Mouse (Mus musculus) colon, adult 2 months (tissue): ENCODE data around the gene Hba-a2. TPM values are rescaled to one million over a fixed set of nuclear protein-coding genes. Genes with fewer than 3 reads are reported as not detected.

ENCODE experiments used
- polyA plus RNA-seq: library from polyadenylated mRNA; depleted of rRNA; stranded (reverse); fragments of >200 nt; gene quantifications from 2 replicates; pipeline ENCODE4 v1.2.3, GENCODE M21; 2012; rRNA removed

The Hba-a2 gene
- 244 and 1,247 TPM in 2 replicates for polyA plus RNA-seq

DNA sequence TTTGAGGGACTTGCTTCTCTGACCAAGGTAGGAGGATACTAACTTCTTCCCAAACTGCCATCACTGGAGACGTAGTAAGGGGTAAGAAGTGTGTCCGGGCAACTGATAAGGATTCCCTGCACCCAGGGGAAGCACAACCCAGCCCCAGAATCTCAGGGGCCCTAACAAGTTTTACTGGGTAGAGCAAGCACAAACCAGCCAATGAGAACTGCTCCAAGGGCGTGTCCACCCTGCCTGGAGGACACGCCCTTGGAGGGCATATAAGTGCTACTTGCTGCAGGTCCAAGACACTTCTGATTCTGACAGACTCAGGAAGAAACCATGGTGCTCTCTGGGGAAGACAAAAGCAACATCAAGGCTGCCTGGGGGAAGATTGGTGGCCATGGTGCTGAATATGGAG lies at the start of gene Hba-a2:
Hba-a2 (plus strand) TSS at position 287 of the 400 bp plus-strand sequence.

DNA sequence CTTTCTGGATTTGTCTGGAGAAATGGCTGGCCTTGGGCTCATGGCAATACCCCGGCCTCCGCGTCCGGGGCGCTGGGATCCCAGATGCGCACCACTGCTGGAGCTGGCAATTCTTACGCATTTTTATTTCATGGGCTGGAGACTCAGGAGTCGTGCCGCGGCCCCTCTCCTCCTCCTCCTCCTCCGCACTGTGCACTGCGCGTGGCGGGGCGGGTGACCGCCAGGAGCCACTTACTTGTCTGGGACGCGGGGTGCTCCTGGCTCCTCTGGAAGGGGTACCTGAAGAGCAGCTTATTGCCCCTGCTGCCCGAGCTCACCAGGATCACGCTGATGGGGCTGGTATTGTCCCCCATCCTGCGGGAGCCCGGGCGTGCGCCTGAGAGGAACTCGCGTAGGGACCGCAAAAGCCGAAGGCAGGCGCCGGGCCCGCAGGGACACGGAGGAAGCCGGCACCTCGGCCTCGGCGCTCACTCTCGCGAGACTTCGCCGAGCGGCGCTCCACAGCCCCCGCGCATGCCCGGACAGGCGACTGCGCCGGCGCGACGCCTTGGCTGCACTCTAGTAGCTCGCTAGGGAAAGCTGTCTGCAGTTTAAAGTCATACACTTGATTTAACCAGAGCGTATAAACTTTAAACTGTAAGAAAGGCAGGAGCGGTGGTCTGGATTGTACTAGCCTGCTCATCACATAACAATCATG lies 29.0 kb upstream of the Hba-a2 start, which contains the start of gene Nprl3:
Nprl3 (minus strand) TSS at position 520 of the 697 bp plus-strand sequence.

DNA sequence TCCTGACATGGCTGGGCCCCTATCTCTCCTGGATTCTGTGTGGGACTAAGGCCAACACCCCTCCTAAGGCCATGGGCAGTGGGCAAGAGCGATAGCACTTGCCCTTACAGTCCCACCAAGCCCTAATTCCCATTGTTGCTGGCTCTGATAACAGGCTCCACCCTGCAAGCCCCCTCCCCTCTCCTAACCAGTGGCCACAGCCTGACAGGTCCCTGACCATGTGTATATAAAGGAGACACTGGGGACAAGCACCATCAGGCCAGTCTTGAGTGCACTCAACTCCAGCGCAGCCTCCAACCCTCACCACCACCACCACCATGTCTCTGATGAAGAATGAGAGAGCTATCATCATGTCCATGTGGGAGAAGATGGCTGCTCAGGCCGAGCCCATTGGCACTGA lies 19.9 kb upstream of the Hba-a2 start, which contains the start of gene Hba-x:
Hba-x (plus strand) TSS at position 54 of the 400 bp plus-strand sequence.

DNA sequence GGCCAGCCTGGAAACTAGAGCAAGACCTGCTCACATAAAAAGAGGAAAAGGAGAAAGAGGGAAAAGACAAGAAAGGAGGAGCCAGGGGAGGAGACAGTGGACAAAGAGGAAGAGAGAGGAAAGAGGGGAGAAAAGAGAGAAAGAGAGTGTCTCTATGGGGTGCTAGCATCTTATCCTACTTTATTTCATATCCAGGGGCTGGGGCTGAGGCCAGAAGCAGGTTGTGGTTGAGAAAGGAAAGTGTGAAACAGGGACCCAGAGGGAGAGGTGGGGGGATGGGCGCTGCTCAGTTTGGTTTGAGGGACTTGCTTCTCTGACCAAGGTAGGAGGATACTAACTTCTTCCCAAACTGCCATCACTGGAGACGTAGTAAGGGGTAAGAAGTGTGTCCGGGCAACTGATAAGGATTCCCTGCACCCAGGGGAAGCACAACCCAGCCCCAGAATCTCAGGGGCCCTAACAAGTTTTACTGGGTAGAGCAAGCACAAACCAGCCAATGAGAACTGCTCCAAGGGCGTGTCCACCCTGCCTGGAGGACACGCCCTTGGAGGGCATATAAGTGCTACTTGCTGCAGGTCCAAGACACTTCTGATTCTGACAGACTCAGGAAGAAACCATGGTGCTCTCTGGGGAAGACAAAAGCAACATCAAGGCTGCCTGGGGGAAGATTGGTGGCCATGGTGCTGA lies 13.1 kb upstream of the Hba-a2 start, which contains the start of gene Hba-a1:
Hba-a1 (plus strand) TSS at position 421 of the 687 bp plus-strand sequence.

DNA sequence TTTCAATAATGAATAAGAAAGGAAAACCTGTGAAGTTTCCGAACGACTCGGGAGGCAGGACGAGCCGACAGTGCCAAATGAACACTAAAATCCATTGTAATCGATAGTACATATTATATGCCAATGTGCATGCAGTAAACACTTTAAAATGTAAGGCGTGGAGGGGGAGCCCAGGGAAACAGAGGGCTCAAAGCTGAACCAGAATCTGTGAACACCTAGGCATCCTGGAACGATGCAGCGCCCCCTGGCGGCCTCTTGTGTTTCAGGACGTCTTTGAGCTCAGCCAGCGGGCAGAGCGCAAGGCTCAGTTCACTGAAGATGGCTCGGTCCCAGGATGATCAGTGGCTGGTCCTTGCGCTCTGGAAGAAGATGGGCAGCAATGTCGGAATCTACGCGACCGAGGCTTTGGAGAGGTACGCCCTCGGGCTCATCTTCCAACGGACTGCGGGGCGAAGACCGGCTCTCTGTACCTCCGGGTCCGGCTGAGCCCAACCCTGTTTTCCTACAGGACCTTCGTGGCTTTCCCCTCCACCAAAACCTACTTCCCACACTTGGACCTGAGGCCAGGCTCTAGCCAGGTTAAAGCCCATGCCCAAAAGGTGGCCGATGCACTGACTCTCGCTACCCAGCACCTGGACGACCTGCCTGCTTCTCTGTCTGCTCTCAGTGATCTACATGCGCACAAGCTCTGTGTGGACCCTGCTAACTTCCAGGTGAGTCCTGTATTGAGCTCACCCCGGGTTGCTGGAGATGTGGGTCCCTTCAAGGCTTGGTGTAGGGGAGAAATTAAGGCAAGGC lies 9.4 kb upstream of the Hba-a2 start, which contains the start of gene Hbq1b:
Hbq1b (plus strand) TSS at position 271 of the 798 bp plus-strand sequence.

DNA sequence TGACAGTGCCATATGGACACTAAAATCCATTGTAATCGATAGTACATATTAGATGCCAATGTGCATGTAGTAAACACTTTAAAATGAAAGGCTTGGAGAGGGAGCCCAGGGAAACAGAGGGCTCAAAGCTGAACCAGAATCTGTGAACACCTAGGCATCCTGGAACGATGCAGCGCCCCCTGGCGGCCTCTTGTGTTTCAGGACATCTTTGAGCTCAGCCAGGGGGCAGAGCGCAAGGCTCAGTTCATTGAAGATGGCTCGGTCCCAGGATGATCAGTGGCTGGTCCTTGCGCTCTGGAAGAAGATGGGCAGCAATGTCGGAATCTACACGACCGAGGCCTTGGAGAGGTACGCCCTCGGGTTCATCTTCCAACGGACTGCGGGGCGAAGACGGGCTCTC lies 3.6 kb downstream of the Hba-a2 start, which contains the start of gene Hbq1a:
Hbq1a (plus strand) TSS at position 205 of the 400 bp plus-strand sequence.

Other genes starting within 250 kb of the Hba-a2 start
- 1.9 and 2.1 TPM in 2 replicates for gene Il9r, start 96.2 kb upstream of the Hba-a2 start, polyA plus RNA-seq
- gene Snrnp25, start 91.1 kb upstream of the Hba-a2 start, polyA plus RNA-seq = 49.0 and 54.1 TPM in 2 replicates
- 114 and 144 TPM in 2 replicates for gene Rhbdf1, start 74.2 kb upstream of the Hba-a2 start, polyA plus RNA-seq
- 10.7 and 12.0 TPM in 2 replicates for gene Mpg, start 70.0 kb upstream of the Hba-a2 start, polyA plus RNA-seq
- gene Nprl3, start 28.8 kb upstream of the Hba-a2 start, polyA plus RNA-seq = 58.1 and 58.6 TPM in 2 replicates
- gene Hba-x, start 20.1 kb upstream of the Hba-a2 start, polyA plus RNA-seq = not detected in 2 replicates
- 151 and 983 TPM in 2 replicates for gene Hba-a1, start 13.0 kb upstream of the Hba-a2 start, polyA plus RNA-seq
- gene Hbq1b, start 9.5 kb upstream of the Hba-a2 start, polyA plus RNA-seq = 0.31 TPM in 1 of 2 replicates, not detected in the other
- gene Hbq1a, start 3.6 kb downstream of the Hba-a2 start, polyA plus RNA-seq = 0.29 TPM in 1 of 2 replicates, not detected in the other
- gene Sh3pxd2b, start 51.3 kb downstream of the Hba-a2 start, polyA plus RNA-seq = 5.9 TPM in 2 replicates
- gene Ubtd2, start 158.9 kb downstream of the Hba-a2 start, polyA plus RNA-seq = 5.5 TPM in 2 replicates
- gene Efcab9, start 235.6 kb downstream of the Hba-a2 start, polyA plus RNA-seq = not detected in 2 replicates
- gene Stk10, start 236.8 kb downstream of the Hba-a2 start, polyA plus RNA-seq = 26.3 and 26.4 TPM in 2 replicates